Mouse (Mus musculus): ENCODE measurements around the gene Pfpl. TPM values are rescaled to one million over a fixed set of nuclear protein-coding genes. Genes with fewer than 3 reads are reported as not detected.

Gene Pfpl
- not detected in 2 replicates for polyA plus RNA-seq (2015; fragmentation: Nextera tagmentation; extraction: Ambion mirVana)

DNA sequence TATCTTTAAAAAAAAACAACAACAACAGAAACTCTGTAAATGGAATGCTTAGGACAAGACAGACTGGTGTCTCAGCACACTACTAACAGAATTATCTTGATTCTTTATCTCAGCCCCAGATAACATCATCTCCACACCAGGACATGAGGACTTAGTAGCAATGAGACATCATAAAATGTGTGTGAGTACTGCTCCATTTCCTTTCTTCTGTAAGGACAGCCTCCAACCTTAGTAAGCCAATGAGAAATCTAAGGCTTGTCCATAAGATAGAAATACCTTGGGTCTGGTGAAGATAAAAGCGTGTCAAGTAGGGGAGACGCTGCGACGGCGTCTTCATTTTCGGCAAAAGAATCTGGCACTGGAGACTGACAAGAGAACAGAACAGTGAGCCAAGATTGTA is at the start of gene Pfpl:
TSS of gene Pfpl (plus strand) at position 301 of the 400 bp plus-strand sequence.
- 80% methylated on average over 6 of the region's 6 CpGs for WGBS (ENCODE audit: insufficient replicate concordance)
- Histone ChIP-seq H3K9ac (ENCODE audit: low read depth, low read length) (no peak within 1 kb of the TSS), H3K4me2 (ENCODE audit: low read depth, low read length) (no peak within 1 kb of the TSS), H3K4me3 (ENCODE audit: low read depth, low read length) (no peak within 1 kb of the TSS), H3K9me3 (replicated peaks; ENCODE audit: control insufficient read depth, low read length) (no peaks in the 10 kb centered on the region), H3K4me1 (ENCODE audit: control insufficient read depth, low read depth, low read length) (no peaks in the 10 kb centered on the region), H3K36me3 (ENCODE audit: control insufficient read depth, insufficient read depth) (no peaks in the 10 kb centered on the region), H3K27me3 (ENCODE audit: control insufficient read depth, insufficient read depth, low read depth, low read length) (no peaks in the 10 kb centered on the region; the same call in 1 of the 2 replicates), H3K27ac (ENCODE audit: low read length) (no peak within 1 kb of the TSS)
- no peak for ATAC-seq (ENCODE audit: low read depth)

DNA sequence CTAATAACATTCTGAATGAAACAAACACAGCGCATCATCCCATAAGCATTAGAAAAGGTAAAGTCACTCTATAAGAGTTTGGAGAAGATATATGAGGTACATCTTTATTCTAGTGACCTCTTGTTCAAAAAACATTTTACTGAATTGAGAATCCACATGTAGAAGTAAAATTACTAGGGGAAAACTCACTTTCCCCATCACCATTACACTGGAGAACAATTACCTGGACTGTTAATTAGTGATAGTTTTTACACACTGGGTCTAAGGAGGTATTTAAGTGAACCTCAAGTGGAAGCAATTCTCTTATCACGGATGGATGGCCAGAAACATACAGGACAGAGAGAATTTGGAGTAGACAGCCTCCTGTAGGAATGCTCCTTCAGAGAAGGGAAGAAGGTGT is 40.7 kb upstream of the Pfpl start, which contains the start of gene Olfr1440:
TSS of gene Olfr1440 (plus strand) at position 301 of the 400 bp plus-strand sequence.
- Histone ChIP-seq H3K9ac (ENCODE audit: low read depth, low read length) (no peak within 1 kb of the TSS), H3K4me3 (ENCODE audit: low read depth, low read length) (no peak within 1 kb of the TSS), H3K9me3 (replicated peaks; ENCODE audit: control insufficient read depth, low read length) (no peaks in the 10 kb centered on the region), H3K27ac (ENCODE audit: low read length) (no peak within 1 kb of the TSS), H3K4me2 (ENCODE audit: low read depth, low read length) (no peak within 1 kb of the TSS), H3K27me3 (ENCODE audit: control insufficient read depth, insufficient read depth, low read depth, low read length) (no peaks in the 10 kb centered on the region), H3K4me1 (ENCODE audit: control insufficient read depth, low read depth, low read length) (no peaks in the 10 kb centered on the region), H3K36me3 (ENCODE audit: control insufficient read depth, insufficient read depth) (no peaks in the 10 kb centered on the region)
- no peak for ATAC-seq (ENCODE audit: low read depth)
- WGBS (ENCODE audit: insufficient replicate concordance), result 54% methylated on average over 2 of the region's 2 CpGs

- no peaks in the 10 kb centered on the region for H3K36me3 ChIP-seq (ENCODE audit: control insufficient read depth, insufficient read depth)
- H3K27me3 ChIP-seq (ENCODE audit: control insufficient read depth, insufficient read depth, low read depth, low read length), result no peaks in the 10 kb centered on the region
- no peaks in the 10 kb centered on the region for H3K9me3 ChIP-seq (replicated peaks; ENCODE audit: control insufficient read depth, low read length)
- H3K4me2 ChIP-seq (ENCODE audit: low read depth, low read length), result no peak overlapping the region
- no peak overlapping the region for H3K27ac ChIP-seq (ENCODE audit: low read length)
- no peak overlapping the region for H3K4me3 ChIP-seq (ENCODE audit: low read depth, low read length)
- no peak for ATAC-seq (ENCODE audit: low read depth)
- no peaks in the 10 kb centered on the region for H3K4me1 ChIP-seq (ENCODE audit: control insufficient read depth, low read depth, low read length)
- H3K9ac ChIP-seq (ENCODE audit: low read depth, low read length), result no peak overlapping the region
These were observed 14.0 kb upstream of the Pfpl start for GRCm38 (mm10) chr19:12413737-12414136.

GRCm38 (mm10) chr19:12417361-12417760 is 10.3 kb upstream of the Pfpl start, which contains the start of gene Olfr1441:
Gene Olfr1441, plus strand, starts transcription at chr19:12417433.
- Histone ChIP-seq H3K9ac (ENCODE audit: low read depth, low read length) (no peak within 1 kb of the TSS), H3K4me3 (ENCODE audit: low read depth, low read length) (no peak within 1 kb of the TSS), H3K4me1 (ENCODE audit: control insufficient read depth, low read depth, low read length) (no peaks in the 10 kb centered on the region), H3K9me3 (replicated peaks; ENCODE audit: control insufficient read depth, low read length) (no peaks in the 10 kb centered on the region), H3K27me3 (ENCODE audit: control insufficient read depth, insufficient read depth, low read depth, low read length) (no peaks in the 10 kb centered on the region), H3K36me3 (ENCODE audit: control insufficient read depth, insufficient read depth) (no peaks in the 10 kb centered on the region), H3K4me2 (ENCODE audit: low read depth, low read length) (no peak within 1 kb of the TSS), H3K27ac (ENCODE audit: low read length) (no peak within 1 kb of the TSS)
- ATAC-seq (ENCODE audit: low read depth), result no peak

GRCm38 (mm10) chr19:12418312-12418711 is 9.4 kb upstream of the Pfpl start:
- H3K9me3 ChIP-seq (replicated peaks; ENCODE audit: control insufficient read depth, low read length), result no peaks in the 10 kb centered on the region
- H3K4me3 ChIP-seq (ENCODE audit: low read depth, low read length), result no peak overlapping the region
- 52% methylated on average over 3 of the region's 3 CpGs for WGBS (ENCODE audit: insufficient replicate concordance)
- H3K4me2 ChIP-seq (ENCODE audit: low read depth, low read length), result no peak overlapping the region
- ATAC-seq (ENCODE audit: low read depth), result no peak
- no peak overlapping the region for H3K9ac ChIP-seq (ENCODE audit: low read depth, low read length)
- H3K27ac ChIP-seq (ENCODE audit: low read length), result no peak overlapping the region
- no peaks in the 10 kb centered on the region for H3K36me3 ChIP-seq (ENCODE audit: control insufficient read depth, insufficient read depth)
- no peaks in the 10 kb centered on the region for H3K27me3 ChIP-seq (ENCODE audit: control insufficient read depth, insufficient read depth, low read depth, low read length)
- H3K4me1 ChIP-seq (ENCODE audit: control insufficient read depth, low read depth, low read length), result no peaks in the 10 kb centered on the region

- no peak overlapping the region for H3K4me3 ChIP-seq (ENCODE audit: low read depth, low read length)
- no peaks in the 10 kb centered on the region for H3K9me3 ChIP-seq (replicated peaks; ENCODE audit: control insufficient read depth, low read length)
- H3K36me3 ChIP-seq (ENCODE audit: control insufficient read depth, insufficient read depth), result no peaks in the 10 kb centered on the region
- H3K27ac ChIP-seq (ENCODE audit: low read length), result no peak overlapping the region
- no peak for ATAC-seq (ENCODE audit: low read depth)
- WGBS (ENCODE audit: insufficient replicate concordance), result 54% methylated on average over 6 of the region's 6 CpGs
- no peaks in the 10 kb centered on the region for H3K27me3 ChIP-seq (ENCODE audit: control insufficient read depth, insufficient read depth, low read depth, low read length)
- H3K9ac ChIP-seq (ENCODE audit: low read depth, low read length), result no peak overlapping the region
- no peaks in the 10 kb centered on the region for H3K4me1 ChIP-seq (ENCODE audit: control insufficient read depth, low read depth, low read length)
- no peak overlapping the region for H3K4me2 ChIP-seq (ENCODE audit: low read depth, low read length)
These were observed 7.2 kb upstream of the Pfpl start for GRCm38 (mm10) chr19:12420555-12420954.

- H3K36me3 ChIP-seq (ENCODE audit: control insufficient read depth, insufficient read depth), result no peaks in the 10 kb centered on the region
- no peak overlapping the region for H3K4me3 ChIP-seq (ENCODE audit: low read depth, low read length)
- no peak overlapping the region for H3K27ac ChIP-seq (ENCODE audit: low read length)
- no peak overlapping the region for H3K9ac ChIP-seq (ENCODE audit: low read depth, low read length)
- H3K4me1 ChIP-seq (ENCODE audit: control insufficient read depth, low read depth, low read length), result no peaks in the 10 kb centered on the region
- 53% methylated on average over 1 of the region's 1 CpGs for WGBS (ENCODE audit: insufficient replicate concordance)
- ATAC-seq (ENCODE audit: low read depth), result no peak
- H3K27me3 ChIP-seq (ENCODE audit: control insufficient read depth, insufficient read depth, low read depth, low read length), result no peaks in the 10 kb centered on the region
- H3K9me3 ChIP-seq (replicated peaks; ENCODE audit: control insufficient read depth, low read length), result no peaks in the 10 kb centered on the region
- no peak overlapping the region for H3K4me2 ChIP-seq (ENCODE audit: low read depth, low read length)
These were observed 6.0 kb upstream of the Pfpl start for GRCm38 (mm10) chr19:12421680-12422079.

- 67% methylated on average over 5 of the region's 5 CpGs for WGBS (ENCODE audit: insufficient replicate concordance)
These were observed 604 bp upstream of the Pfpl start for GRCm38 (mm10) chr19:12427101-12427500.

GRCm38 (mm10) chr19:12433033-12433432 is 5.3 kb downstream of the Pfpl start:
- no peak overlapping the region for H3K4me2 ChIP-seq (ENCODE audit: low read depth, low read length)
- no peaks in the 10 kb centered on the region; the same call in 1 of the 2 replicates for H3K27me3 ChIP-seq (ENCODE audit: control insufficient read depth, insufficient read depth, low read depth, low read length)
- no peak overlapping the region for H3K27ac ChIP-seq (ENCODE audit: low read length)
- H3K9ac ChIP-seq (ENCODE audit: low read depth, low read length), result no peak overlapping the region
- H3K9me3 ChIP-seq (replicated peaks; ENCODE audit: control insufficient read depth, low read length), result no peaks in the 10 kb centered on the region
- 7% methylated on average over 2 of the region's 2 CpGs for WGBS (ENCODE audit: insufficient replicate concordance)
- no peak overlapping the region for H3K4me3 ChIP-seq (ENCODE audit: low read depth, low read length)
- ATAC-seq (ENCODE audit: low read depth), result no peak
- no peaks in the 10 kb centered on the region for H3K36me3 ChIP-seq (ENCODE audit: control insufficient read depth, insufficient read depth)
- H3K4me1 ChIP-seq (ENCODE audit: control insufficient read depth, low read depth, low read length), result no peaks in the 10 kb centered on the region

More at GRCm38 (mm10) chr19:12427101-12427500, 604 bp upstream of the Pfpl start:
- H3K9ac ChIP-seq (ENCODE audit: low read depth, low read length), result no peak overlapping the region
- H3K36me3 ChIP-seq (ENCODE audit: control insufficient read depth, insufficient read depth), result no peaks in the 10 kb centered on the region
- ATAC-seq (ENCODE audit: low read depth), result no peak
- H3K27me3 ChIP-seq (ENCODE audit: control insufficient read depth, insufficient read depth, low read depth, low read length), result no peaks in the 10 kb centered on the region; the same call in 1 of the 2 replicates
- no peaks in the 10 kb centered on the region for H3K4me1 ChIP-seq (ENCODE audit: control insufficient read depth, low read depth, low read length)
- H3K4me2 ChIP-seq (ENCODE audit: low read depth, low read length), result no peak overlapping the region
- no peaks in the 10 kb centered on the region for H3K9me3 ChIP-seq (replicated peaks; ENCODE audit: control insufficient read depth, low read length)
- H3K4me3 ChIP-seq (ENCODE audit: low read depth, low read length), result no peak overlapping the region
- H3K27ac ChIP-seq (ENCODE audit: low read length), result no peak overlapping the region
